Mouse (Mus musculus): ENCODE measurements at regions not wholly inside any gene's neighbourhood (a gene's known extent, or its start where the extent isn't known, plus 50 kb on each side); places are given as distances from the start of the nearest gene placed in this dataset.
"Not testable (repeated sequence)": the region's sequence is repeated elsewhere in the genome, so short reads cannot be mapped to it uniquely, and the experiment has no call there.

- not testable (repeated sequence) for DNase-seq (ENCODE audit: low read depth)
Observed at GRCm38 (mm10) chr11:45424066-45424465, 427.8 kb upstream of the Clint1 start.

DNA sequence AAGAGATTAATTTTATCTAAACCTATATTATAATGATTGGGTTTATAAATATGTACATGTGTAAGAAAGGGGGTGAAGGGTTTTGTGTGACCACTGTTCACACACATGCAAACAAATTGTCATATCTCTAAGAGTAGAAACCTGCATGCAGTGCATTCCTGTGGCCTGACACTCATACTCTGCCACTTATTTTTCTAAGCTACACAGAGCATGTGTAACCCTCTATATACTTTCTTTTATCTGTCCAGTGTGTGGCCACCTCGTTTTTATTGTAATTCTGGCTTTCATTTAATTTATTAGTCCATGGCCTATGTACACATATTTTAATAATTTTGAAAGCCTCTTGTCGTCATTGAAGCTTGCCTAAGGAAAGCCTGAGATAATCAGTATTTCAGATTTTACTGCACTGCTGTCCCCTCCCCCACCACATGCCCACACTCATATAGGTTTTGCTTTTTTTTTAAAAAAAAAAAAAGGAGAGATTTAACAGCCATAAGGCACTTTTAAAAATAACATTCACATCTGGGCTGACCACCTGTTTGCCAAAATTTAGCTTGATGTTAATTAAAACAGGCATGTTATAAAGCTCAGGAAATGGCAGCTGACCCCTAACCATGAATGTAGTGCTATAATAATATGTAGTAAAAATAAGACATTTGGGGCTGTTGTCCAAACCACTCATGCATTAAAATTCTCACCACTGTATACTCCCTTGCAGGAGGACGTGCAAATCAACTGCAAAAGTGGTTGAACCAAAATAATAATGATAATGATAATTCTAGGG lies 410.7 kb upstream of the Clint1 start:
- no peak for DNase-seq (ENCODE audit: low read depth)

GRCm38 (mm10) chr11:45446512-45446911 lies 405.3 kb upstream of the Clint1 start:
- no peak for DNase-seq (ENCODE audit: low read depth)

GRCm38 (mm10) chr11:45454234-45454633 lies 397.6 kb upstream of the Clint1 start:
- DNase-seq (ENCODE audit: low read depth) = no peak

DNA sequence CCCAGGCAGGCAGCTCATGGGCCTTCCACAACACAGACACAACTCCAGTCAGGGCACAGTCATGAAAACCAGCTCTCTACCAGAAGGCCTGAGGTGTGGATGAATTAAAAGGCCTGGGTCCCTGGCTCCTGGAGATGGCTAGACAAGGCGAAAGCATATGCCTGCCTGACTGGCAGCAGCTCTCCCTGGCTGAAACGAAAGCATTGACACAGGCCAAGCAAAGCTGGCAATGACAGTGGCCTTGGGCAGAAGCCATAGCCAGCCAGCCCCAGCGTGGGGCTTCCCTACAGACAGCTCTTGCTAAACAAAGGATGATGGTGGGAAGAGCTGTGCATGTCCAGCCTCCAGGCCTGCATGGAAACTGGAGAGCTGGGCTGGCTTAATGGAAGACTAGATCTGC lies 396.9 kb upstream of the Clint1 start:
- no peak for DNase-seq (ENCODE audit: low read depth)

GRCm38 (mm10) chr11:45456724-45457123 lies 395.1 kb upstream of the Clint1 start:
- DNase-seq (ENCODE audit: low read depth) = no peak

DNA sequence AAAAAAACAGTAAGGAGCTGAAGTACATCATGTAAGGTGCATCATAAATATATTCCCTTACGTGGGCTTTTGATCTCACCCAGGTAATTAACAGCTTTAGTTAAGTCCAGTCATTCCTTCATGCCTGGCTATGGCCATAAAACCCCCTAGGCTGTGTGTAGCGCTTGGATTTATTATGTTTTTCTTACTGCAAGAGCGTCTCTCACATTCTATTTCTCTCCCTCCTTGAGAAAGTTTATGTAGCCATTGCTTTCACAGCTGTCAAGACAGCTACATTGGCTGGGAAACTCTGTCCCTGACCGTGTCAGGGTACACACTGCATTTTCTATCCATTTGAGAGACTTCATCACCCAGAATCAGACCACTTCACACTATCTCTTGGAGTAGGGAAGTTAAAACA lies 394.3 kb upstream of the Clint1 start:
- no peak for DNase-seq (ENCODE audit: low read depth)

DNA sequence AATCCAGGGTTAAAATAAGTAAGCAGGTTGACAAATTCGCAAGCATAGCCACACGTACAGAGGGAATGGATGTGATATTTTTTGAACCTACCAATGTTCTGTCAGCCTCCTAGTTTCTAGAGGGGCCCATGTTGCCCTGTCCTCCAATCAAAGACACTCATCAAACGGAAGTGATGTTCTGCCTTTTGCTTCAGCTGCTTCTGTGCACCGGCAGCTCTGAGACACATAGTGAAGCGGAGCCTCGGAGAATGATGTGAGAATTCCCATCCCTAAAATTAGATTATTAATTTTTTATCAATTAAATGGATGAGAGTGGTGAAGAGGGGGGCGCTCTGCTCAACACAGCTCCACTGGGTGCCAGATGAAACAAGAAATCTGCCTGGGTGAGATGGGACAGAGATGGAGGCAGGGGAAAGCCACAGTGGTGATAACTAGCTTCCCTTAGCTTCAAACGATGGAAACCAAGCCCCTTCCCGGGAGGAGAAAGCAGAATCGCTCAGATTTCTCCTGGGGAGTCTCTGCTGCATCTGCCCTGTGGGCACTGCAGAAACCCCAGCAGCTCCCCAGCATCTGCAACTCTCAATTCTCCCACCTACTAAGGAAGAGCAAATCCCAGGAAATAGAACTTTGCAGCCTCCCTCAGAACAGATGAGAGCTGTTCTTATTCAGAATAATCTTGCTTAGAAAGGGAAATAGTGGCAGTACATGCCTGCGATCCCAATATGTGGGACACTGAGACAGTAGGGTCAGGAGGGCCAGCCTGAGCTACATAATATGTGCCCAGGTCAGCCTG lies 391.7 kb upstream of the Clint1 start:
- no peak for DNase-seq (ENCODE audit: low read depth)

GRCm38 (mm10) chr11:45464501-45464900 lies 387.4 kb upstream of the Clint1 start:
- DNase-seq (ENCODE audit: low read depth) = no peak

DNA sequence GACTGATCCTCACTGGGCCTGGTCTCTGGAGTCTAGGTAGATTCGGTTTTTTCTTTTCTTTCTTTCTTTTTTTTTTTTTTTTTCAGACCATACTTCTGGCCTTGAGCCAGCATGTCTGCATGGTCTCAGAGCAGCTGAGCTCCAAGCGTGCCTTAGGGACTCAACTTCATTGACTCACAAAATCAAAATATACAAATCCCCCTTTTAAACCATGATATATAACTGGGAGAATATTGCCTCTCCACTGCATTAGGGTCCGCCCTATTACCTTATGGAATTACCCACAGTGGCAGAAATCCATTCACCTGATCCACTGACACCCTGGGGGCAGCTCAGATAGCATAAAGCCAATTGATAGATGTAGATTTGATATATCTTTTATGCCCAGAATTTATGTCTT lies 385.5 kb upstream of the Clint1 start:
- no peak for DNase-seq (ENCODE audit: low read depth)

- DNase-seq (ENCODE audit: low read depth) = no peak
Observed at GRCm38 (mm10) chr11:45472171-45472570, 379.7 kb upstream of the Clint1 start.

DNA sequence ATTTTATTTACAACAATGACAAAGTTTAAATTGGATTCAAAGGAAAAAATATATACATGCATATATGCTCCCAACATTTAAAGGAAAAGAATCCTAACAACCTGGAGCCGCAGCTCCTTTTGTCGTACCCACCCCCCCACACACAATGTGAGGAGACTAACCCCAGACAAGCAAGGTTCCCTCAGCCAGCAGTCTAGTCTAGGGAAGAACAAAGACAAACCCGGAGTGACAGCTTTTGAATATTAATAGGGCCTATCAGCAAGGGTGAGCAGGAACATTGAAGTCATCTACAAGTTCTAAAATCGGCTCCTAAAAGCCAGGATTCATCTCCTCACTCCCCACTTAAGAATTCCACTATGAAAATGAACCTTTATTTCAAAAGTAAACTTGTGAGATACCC lies 374.9 kb upstream of the Clint1 start:
- no peak for DNase-seq (ENCODE audit: low read depth)

- DNase-seq (ENCODE audit: low read depth) = no peak
Observed at GRCm38 (mm10) chr11:45485950-45486349, 365.9 kb upstream of the Clint1 start.

- DNase-seq (ENCODE audit: low read depth) = no peak
Observed at GRCm38 (mm10) chr11:45491021-45491967, 360.6 kb upstream of the Clint1 start.

DNA sequence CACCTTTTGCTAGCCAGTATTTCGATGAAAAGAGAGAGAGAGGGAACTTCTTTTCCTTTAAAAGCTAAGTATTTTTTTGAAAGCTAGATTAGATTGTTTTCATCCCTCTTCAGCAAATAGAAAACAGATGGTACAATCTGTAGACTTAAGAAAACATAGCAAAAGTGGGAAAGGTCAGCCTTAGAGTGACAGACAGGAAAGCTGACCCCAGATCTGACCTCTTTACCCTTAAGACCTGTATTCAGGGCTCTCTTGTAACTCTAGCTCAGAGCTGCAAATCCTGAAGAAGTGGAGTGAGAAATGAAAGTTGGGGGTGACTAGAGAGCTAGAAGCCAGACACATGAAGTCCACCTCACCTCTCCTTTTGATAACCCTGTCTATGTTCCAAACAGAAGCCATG lies 356.6 kb upstream of the Clint1 start:
- DNase-seq (ENCODE audit: low read depth) = no peak

- no peak for DNase-seq (ENCODE audit: low read depth)
Observed at GRCm38 (mm10) chr11:45508566-45508965, 343.3 kb upstream of the Clint1 start.

DNA sequence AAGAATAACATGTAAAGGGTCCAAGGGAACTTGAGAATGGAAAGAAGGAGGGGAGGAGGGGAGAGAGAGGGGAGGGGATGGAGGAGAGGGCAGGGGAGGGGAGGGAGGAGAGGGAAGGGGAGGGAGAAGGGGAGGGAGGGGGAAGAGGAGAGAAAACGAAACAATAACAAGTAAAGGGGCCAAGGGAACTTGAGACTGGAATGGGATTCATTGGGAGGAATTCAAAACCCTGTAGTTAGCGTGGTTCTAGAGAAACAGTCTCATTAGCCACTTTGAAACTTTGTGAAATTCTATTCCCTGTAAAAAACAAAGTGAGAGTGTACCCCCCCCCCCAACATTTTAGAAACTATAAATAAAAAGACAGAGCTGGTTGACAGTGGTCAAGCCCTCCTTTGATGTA lies 342.6 kb upstream of the Clint1 start:
- no peak for DNase-seq (ENCODE audit: low read depth)

DNA sequence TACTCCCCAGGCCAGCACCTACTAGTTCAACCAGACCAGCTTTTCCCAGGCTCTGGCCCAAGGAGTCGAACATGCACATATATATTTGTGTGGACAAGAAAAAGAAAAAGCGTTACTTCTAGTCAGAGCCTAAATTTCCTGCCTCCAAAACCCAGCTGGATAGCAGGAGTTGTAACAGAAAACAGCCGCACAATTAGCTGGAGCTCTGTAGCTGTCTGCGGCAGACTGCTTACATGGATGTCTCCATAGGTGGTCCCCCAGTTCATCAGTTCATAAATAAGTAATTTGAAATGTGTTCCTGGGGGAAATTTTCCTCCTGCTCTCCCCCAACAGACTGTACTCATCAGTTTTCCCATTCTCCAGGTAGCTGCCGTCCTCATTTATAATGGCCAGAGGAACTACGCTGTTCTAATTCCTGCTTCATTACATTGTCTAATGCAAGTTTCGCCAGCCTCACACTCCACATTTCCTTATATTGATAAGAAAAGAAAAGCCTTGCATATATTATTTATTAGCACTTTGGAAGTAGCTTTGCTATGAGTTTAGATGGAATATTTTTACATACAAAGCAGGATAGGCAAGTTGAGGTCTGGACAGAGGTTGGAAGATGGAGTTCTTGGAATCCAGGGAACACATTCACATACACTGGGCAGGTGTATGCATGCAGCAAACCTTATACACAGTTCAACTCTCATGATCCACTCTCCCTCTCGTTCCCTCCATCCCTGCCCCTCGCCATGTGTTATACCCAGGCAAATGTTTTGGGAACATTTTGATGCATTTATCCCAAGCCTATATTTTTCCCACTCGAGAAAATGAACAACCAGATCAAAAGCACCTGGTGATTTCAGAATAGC lies 337.2 kb upstream of the Clint1 start:
- no peak for DNase-seq (ENCODE audit: low read depth)

DNA sequence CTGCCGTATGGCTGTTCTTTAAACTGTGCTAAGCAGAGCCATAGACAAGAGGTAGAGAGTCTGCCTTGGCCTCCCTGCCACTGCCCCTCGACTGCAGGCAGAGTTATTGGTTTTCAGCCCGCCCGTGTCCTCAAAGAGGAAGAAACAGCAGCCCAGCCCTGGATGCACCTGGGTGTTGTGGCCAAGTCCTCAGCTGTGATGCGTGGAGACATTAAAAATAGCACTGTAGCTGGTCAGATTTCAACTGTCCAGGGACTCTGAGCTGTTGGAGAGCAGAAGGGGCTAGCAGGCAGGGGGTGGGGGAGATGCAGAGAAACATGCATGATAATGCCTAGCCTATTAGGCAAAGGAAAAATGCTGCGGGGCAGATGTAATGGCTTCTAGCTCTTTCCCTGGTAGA lies 327.1 kb upstream of the Clint1 start:
- DNase-seq (ENCODE audit: low read depth) = no peak

DNA sequence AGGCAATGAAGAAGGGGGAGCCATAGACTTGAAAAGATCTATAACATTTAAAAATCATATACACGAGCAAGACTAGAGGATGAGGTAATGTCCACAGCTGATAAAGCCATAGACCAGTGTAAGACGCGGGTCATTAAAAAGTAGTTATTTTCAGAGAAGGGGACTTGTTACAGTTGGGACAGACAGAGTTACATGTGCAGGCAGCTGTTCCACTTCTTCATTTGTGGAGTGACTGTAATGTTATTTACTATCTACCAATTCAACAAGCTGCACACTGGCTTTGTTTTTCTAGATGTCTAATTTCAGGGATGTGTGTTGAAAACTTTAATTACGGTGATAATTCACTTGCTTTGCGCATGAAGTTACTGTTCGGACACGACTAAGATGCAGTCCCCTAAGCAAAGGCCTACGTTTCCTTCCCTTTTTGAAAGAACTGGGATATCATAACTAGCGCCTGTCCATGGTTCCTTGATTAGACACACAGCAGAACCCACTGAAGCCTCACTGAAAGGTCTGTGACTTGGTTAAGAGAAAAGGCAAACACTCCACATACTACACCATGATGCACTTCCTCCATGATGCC lies 320.7 kb upstream of the Clint1 start:
- DNase-seq (ENCODE audit: low read depth) = no peak
